Mouse (Mus musculus) olfactory bulb, adult 2 months (tissue): ENCODE data around the gene Awat1.

Experiments
- CTCF ChIP-seq: fragments of 200-500 bp; IDR thresholded peaks from 2 replicates; pipeline ENCODE4 v1.5.1; 2012; ENCODE audit warnings: low read depth, mild to moderate bottlenecking, low read length, moderate library complexity; ENCODE audit not compliant: insufficient read depth
- POLR2A ChIP-seq: fragments of 200-500 bp; IDR thresholded peaks from 2 replicates; pipeline ENCODE4 v1.6.1; 2012; ENCODE audit warnings: mild to moderate bottlenecking, low read depth, low read length, moderate library complexity; ENCODE audit not compliant: insufficient read depth

DNA sequence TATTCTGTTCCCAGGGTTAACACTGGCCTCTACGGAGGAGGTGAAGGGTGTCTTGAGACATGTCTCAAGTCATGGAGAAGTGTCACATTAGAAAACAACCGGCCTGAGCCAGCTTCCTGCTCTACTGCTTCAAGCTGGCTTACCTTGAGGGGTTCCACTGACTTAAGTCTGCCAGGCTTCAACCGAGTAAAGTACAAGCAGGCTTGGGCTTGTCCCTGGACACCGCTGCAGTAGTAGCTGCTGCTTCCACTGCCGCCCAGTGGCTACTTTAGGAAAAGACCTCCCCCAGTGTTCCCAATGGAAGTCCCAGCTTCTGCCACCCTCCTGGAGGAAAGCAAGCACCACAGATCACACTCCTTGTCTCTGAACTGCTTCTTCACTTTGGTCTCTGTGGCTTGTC lies 25.4 kb downstream of the Awat1 start:
- TF ChIP-seq POLR2A, result no peak
- no peak for TF ChIP-seq CTCF
